Mouse (Mus musculus): ENCODE data around the gene Olfr137. TPM values are rescaled to one million over a fixed set of nuclear protein-coding genes. Genes with fewer than 3 reads are reported as not detected.

Gene Olfr137
- not detected for total RNA-seq (2021)

DNA sequence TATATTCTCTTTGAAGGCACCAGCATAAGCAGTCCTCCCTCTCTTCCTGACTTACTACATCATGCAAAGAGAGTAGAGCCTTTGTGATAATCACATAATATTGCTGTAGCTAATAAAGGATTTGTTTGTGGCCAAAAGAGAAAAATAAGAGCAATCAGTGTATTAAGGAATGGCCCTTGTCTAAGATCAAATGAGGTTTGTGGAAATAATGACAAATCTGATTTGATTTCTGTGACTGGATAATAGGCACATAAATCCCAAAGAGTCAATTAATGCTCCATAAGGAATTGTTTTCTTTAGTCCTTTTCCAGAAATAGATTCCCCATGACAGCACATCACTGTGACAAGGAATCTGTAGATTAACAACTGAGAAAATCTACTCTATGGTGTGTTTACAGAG, at the start of gene Olfr137:
Olfr137 (minus strand) TSS at position 101 of the 400 bp plus-strand sequence.
- no peak for DNase-seq
- intact Hi-C loops (cut with DNase I), result no loop called here

- DNase-seq, result no peak
- intact Hi-C loops (cut with DNase I), result no loop called here
Observed at GRCm38 (mm10) chr17:38329531-38329930, 22.2 kb upstream of the Olfr137 start, which contains the start of gene Olfr136. Gene Olfr136 (plus strand): TSS chr17:38329831.

GRCm38 (mm10) chr17:38260735-38261134, 46.6 kb downstream of the Olfr137 start, which contains the start of gene Olfr138:
Gene Olfr138 (plus strand): TSS chr17:38261035.
- intact Hi-C loops (cut with DNase I), result no loop called here
- DNase-seq, result no peak

Other genes with a start within 250 kb of the Olfr137 start
- not detected for gene Olfr129, start 247.5 kb downstream of the Olfr137 start, total RNA-seq (2021)
- not detected for gene Olfr130, start 243.6 kb downstream of the Olfr137 start, total RNA-seq (2021)
- not detected for gene Olfr131, start 218.9 kb downstream of the Olfr137 start, total RNA-seq (2021)
- not detected for gene Olfr132, start 173.0 kb downstream of the Olfr137 start, total RNA-seq (2021)
- not detected for gene Olfr133, start 162.3 kb downstream of the Olfr137 start, total RNA-seq (2021)
- gene Olfr134, start 136.2 kb downstream of the Olfr137 start, total RNA-seq (2021), result not detected
- gene Olfr135, start 103.2 kb downstream of the Olfr137 start, total RNA-seq (2021), result not detected
- not detected for gene Olfr138, start 46.5 kb downstream of the Olfr137 start, total RNA-seq (2021)
- not detected for gene Olfr136, start 22.3 kb upstream of the Olfr137 start, total RNA-seq (2021)
- gene Esp36, start 112.6 kb upstream of the Olfr137 start, total RNA-seq (2021), result not detected
- gene Esp34, start 246.6 kb upstream of the Olfr137 start, total RNA-seq (2021), result not detected

Data from left cerebral cortex, postnatal 4 days (tissue).